Mouse (Mus musculus) retina, embryonic 14.5 days (tissue): ENCODE measurements around the gene Kcnd1.
"Not testable (repeated sequence)": the region's sequence is repeated elsewhere in the genome, so short reads cannot be mapped to it uniquely, and the experiment has no call there.

Experiments
- DNase-seq: peaks from one replicate; pipeline ENCODE4 v3.0.0-alpha.2; 2015; ENCODE audit warnings: low spot score

Kcnd1 gene

GRCm38 (mm10) chrX:7821865-7822779, at the start of gene Kcnd1:
TSS of gene Kcnd1 (plus strand) at chrX:7822289.
- DNase-seq: peak; percentile 18

DNA sequence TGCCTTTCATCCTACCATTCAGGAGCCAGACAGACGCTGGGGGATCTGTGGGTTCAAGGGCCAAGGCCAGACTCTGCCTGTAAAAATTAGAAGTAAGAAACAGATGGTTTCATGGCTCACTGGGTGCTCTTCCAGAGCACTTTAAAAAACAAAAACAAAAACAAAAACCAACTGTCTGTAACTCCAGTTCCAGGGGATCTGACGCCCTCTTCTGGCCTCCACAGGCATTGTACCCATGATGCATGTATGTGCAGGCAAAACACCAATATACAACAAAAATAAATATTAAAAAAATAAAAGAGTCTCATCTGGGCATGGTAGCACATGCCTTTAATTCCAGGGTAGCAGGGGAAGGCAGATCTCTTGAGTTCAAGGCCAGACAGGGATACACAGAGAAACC, 49.3 kb upstream of the Kcnd1 start:
- DNase-seq: no peak

- no peak for DNase-seq
These were observed 46.4 kb upstream of the Kcnd1 start for GRCm38 (mm10) chrX:7775501-7776205.

GRCm38 (mm10) chrX:7776329-7777082, 45.6 kb upstream of the Kcnd1 start:
- DNase-seq: peak; percentile 71

DNA sequence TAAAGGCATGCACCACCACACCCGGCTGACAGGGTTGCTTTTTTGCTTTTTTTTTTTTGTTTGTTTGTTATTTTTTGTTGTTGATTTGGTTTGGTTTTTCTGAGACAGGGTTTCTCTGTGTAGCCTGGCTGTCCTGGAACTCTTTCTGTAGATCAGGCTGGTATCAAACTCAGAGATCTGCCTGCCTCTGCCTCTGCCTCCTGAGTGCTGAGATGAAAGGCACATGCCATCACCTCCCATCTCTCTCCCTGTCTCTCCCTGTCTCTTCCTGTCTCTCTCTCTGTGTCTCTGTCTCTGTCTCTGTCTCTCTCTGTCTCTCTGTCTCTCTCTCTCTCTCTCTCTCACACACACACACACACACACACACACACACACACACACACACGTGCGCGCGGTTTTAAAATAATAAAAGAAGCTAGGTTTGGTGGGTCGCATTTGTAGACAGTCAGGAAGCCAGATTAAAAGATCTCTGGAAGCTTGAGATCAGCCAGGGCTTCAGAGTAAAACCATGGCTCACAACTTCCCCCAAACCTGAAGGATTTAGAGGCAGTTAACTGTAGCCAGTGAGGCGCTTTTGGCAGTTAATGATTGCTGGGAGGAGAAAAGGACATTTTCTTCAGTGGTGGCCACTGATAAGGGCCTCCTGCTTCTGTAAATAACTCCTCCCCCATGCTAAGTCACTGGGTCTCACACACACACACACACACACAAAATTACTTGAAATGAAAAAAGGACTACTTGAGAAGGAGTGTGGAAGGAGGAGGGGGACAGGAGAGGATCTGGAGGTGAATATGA, 43.4 kb upstream of the Kcnd1 start:
- DNase-seq: no peak

- DNase-seq: no peak
These were observed 42.8 kb upstream of the Kcnd1 start for GRCm38 (mm10) chrX:7779294-7779693.

- no peak for DNase-seq
These were observed 39.4 kb upstream of the Kcnd1 start for GRCm38 (mm10) chrX:7782603-7783092.

DNA sequence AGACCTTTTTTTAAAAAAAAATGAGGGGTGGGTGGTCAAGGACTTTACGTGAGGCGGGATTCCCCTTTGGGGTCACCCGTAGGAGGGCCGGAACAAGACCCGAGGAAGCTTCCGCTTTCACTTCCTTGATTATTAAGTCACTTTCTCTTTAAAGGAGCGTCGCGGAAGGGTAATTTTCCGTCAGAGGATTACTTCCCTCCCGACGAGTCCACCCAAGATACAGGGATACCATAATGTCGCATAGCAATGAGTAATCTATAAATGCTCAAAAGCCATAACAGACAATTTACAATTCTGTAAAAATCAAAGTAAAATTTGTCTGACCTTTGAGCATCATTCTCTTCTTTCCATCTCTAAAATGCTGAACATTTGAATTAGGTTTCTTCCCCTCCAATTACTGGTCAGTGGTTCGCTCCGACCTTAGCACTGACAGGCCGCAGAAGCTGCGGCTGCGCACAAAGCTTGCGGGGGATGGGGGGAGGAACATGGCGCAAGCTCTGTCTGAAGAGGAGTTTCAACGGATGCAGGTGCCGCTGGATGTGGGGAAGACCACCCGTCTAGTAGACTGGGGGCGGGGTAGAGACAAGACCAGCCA, 32.5 kb upstream of the Kcnd1 start, which contains the start of gene Gripap1:
Gene Gripap1, plus strand, starts transcription at position 224 of the 595 bp plus-strand sequence.
- DNase-seq: peak; percentile 84

GRCm38 (mm10) chrX:7790309-7790708, 31.8 kb upstream of the Kcnd1 start:
- DNase-seq: no peak

- DNase-seq: peak; percentile 55
These were observed 28.7 kb upstream of the Kcnd1 start for GRCm38 (mm10) chrX:7793361-7793760.

GRCm38 (mm10) chrX:7795016-7795415, 27.1 kb upstream of the Kcnd1 start:
- DNase-seq: peak; percentile 58

DNA sequence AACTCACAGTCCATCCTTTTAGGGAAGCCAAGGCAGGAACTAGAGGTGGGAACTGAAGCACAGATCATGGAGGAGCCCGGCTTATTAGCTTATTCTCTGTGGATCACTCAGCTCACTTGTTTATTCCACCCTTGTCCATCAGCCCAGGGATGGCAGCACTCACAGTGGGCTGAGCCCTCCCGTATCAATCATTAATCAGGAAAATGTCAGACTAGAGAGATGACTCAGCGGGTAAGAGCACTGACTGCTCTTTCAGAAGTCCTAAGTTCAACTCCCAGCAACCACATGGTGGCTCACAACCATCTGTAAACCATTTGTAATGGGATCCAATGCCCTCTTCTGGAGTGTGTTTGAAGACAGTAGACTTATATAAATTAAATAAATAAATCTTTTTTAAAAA, 24.8 kb upstream of the Kcnd1 start:
- no peak for DNase-seq

- not testable (repeated sequence) for DNase-seq
These were observed 19.9 kb upstream of the Kcnd1 start for GRCm38 (mm10) chrX:7802157-7802556.

DNA sequence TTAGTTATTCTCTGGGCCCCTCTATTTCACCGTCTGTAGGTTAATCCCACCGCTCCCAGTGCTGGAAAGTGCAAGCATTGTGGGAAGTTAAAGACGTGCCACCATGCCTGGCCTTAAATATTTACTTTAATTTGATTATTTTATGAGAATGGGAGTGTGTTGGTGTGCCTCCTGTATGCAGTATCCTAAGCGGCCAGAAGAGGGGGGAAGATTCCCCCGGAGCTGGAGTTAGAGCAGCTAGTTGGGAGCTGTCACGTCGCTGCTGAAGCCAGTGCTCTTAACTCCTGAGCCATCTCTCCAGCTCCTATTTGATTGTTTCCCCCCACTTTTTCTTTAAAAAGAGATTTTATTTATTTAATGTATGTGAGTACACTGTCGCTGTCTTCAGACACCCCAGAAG, 7.1 kb upstream of the Kcnd1 start:
- peak; percentile 32 for DNase-seq

GRCm38 (mm10) chrX:7837146-7837545, 15.1 kb downstream of the Kcnd1 start:
- DNase-seq: no peak

GRCm38 (mm10) chrX:7840842-7841162, 18.7 kb downstream of the Kcnd1 start:
- no peak for DNase-seq

- peak; percentile 89 for DNase-seq
These were observed 19.4 kb downstream of the Kcnd1 start, which contains the start of gene Otud5 for GRCm38 (mm10) chrX:7841163-7842162. TSS of gene Otud5 (plus strand) at chrX:7841364.

GRCm38 (mm10) chrX:7842318-7842717, 20.2 kb downstream of the Kcnd1 start:
- no peak for DNase-seq

GRCm38 (mm10) chrX:7847845-7848244, 25.8 kb downstream of the Kcnd1 start:
- no peak for DNase-seq

- DNase-seq: peak; percentile 63
These were observed 32.5 kb downstream of the Kcnd1 start for GRCm38 (mm10) chrX:7854578-7854977.
